Mouse (Mus musculus): ENCODE results near the gene Cic. TPM values are rescaled to one million over a fixed set of nuclear protein-coding genes. Genes with fewer than 3 reads are reported as not detected.
A peak's percentile ranks its signal among the peaks of the same experiment; 100 is the strongest.
"Not testable (repeated sequence)": the region's sequence is repeated elsewhere in the genome, so short reads cannot be mapped to it uniquely, and the experiment has no call there.

Cic gene
- polyA plus RNA-seq, 1 experiment from 2014 or later, result 53.2 TPM

DNA sequence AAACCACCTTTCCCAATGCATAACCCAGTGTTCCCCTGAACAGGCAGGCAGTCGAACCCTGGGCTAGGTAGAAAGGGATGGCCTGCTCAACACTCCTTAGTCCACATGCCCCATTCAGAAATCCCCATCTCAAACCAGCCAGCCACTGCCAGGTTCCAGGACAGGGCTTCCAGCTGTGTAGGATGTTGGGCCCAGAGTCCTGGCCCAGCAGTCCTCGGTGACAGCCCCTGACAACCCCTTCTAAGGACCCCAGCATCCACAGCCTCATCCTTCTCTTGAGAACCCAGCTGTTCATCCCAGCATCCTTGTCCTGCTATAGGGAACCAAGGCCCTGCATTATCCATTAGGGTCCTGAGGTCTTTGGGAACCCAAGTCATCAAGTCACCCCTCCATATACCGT is 20.0 kb upstream of the Cic start:
- Histone ChIP-seq H3K9me3 (no peaks in the 10 kb centered on the region), H3K4me2 (replicated peaks) (peak overlapping the region; percentile 95), H3K4me3 (peak overlapping the region; percentile 73), H3K4me1 (peaks cover 55% of the 10 kb centered on the region), H3K27ac (replicated peaks) (peak overlapping the region; percentile 96), H3K9ac (replicated peaks) (peak overlapping the region; percentile 60), H3K27me3 (no peaks in the 10 kb centered on the region), H3K36me3 (no peaks in the 10 kb centered on the region)
- ATAC-seq (replicated peaks), result no peak
- WGBS, result 15% methylated on average over 3 of the region's 3 CpGs

DNA sequence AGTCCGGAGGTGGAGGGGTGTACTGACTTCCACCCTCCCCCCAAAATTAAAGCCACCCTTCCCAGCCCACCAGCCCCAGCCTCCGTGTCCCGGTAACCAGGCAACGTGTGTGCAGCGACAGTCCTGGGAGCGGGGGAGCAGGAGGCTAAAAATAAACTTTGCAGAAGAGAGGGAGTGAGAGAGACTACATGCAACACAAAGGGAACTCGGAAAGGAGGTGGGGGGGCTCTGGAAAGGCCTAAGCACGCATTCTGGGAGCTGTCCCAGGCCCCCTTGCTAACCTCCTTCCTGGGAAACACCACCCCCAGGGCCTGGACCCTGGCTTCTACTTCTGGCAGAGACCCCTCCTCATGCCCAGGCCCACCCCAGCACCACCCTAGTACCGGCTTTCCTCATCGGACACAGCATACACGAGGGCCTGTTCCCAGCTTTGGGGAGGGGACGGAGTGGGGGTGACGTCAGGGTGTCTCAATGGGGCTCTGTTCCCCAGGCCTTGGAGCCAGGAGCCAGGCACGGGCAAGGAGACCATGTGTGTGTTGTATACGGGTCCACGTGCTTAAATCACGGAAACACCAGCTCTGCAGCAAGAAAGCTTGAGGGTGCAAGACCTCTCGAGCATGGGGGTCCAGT is 19.4 kb upstream of the Cic start:
- Histone ChIP-seq H3K9ac (replicated peaks) (peak overlapping the region; percentile 60), H3K27ac (replicated peaks) (peak overlapping the region; percentile 96), H3K4me2 (replicated peaks) (peak overlapping the region; percentile 95), H3K36me3 (no peaks in the 10 kb centered on the region), H3K9me3 (no peaks in the 10 kb centered on the region), H3K4me3 (peak overlapping the region; percentile 73), H3K27me3 (no peaks in the 10 kb centered on the region), H3K4me1 (peaks cover 55% of the 10 kb centered on the region)
- under 1% methylated on average over 18 of the region's 18 CpGs for WGBS
- peak; percentile 59 for ATAC-seq (replicated peaks)

DNA sequence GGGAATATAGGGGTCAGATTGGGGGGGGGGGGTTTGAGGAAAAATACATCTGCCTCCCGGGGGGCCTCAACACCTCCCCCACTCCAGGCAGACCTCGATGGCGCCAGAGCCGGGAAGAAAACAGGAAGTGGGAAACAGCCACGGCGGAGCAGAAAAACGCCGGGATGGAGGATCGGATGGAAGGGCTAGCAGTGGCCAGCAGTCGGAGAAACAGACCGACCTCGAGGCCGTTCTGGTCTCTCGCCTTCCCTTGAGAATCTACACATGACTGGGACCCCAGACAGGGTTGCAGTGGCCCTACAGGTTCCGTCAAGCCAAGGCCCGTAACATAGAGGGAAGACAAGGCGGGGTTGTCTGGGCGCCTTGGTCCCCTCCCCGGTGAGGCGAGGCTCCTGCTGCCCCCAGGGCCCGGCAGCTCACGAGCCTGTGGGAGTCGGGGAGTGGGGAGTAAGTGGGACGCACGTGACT is 18.6 kb upstream of the Cic start:
- Histone ChIP-seq H3K4me1 (peaks cover 55% of the 10 kb centered on the region), H3K27ac (replicated peaks) (peak overlapping the region; percentile 96), H3K4me2 (replicated peaks) (peak overlapping the region; percentile 95), H3K9me3 (no peaks in the 10 kb centered on the region), H3K36me3 (no peaks in the 10 kb centered on the region), H3K4me3 (peak overlapping the region; percentile 73), H3K9ac (replicated peaks) (peak overlapping the region; percentile 60), H3K27me3 (no peaks in the 10 kb centered on the region)
- under 1% methylated on average over 25 of the region's 25 CpGs for WGBS
- no peak; the same call in 1 of the 2 replicates for ATAC-seq (replicated peaks)

- Histone ChIP-seq H3K9ac (replicated peaks) (peak overlapping the region; percentile 60), H3K27me3 (no peaks in the 10 kb centered on the region), H3K27ac (replicated peaks) (peak overlapping the region; percentile 96), H3K4me2 (replicated peaks) (peak overlapping the region; percentile 95), H3K36me3 (no peaks in the 10 kb centered on the region), H3K9me3 (no peaks in the 10 kb centered on the region), H3K4me3 (peak overlapping the region; percentile 73), H3K4me1 (peaks cover 55% of the 10 kb centered on the region)
- peak; percentile 36 for ATAC-seq (replicated peaks)
- WGBS, result 1% methylated on average over 57 of the region's 73 CpGs
Measured at GRCm38 (mm10) chr7:25249314-25250140, 18.0 kb upstream of the Cic start.

- H3K27me3 ChIP-seq, result no peaks in the 10 kb centered on the region
- H3K36me3 ChIP-seq, result no peaks in the 10 kb centered on the region
- 1% methylated on average over 74 of the region's 81 CpGs for WGBS
- peak within 1 kb of the TSS; percentile 95 for H3K4me2 ChIP-seq (replicated peaks)
- H3K9me3 ChIP-seq, result no peaks in the 10 kb centered on the region
- H3K4me1 ChIP-seq, result peaks cover 55% of the 10 kb centered on the region
- H3K9ac ChIP-seq (replicated peaks), result peak within 1 kb of the TSS; percentile 60
- ATAC-seq (replicated peaks), result peak; percentile 70
- peak within 1 kb of the TSS; percentile 96 for H3K27ac ChIP-seq (replicated peaks)
- peak within 1 kb of the TSS; percentile 73 for H3K4me3 ChIP-seq
Measured at GRCm38 (mm10) chr7:25250141-25250972, 17.1 kb upstream of the Cic start, which contains the start of gene Erf. Erf (minus strand) TSS chr7:25250761.

GRCm38 (mm10) chr7:25251071-25251791 is 16.3 kb upstream of the Cic start:
- Histone ChIP-seq H3K36me3 (no peaks in the 10 kb centered on the region), H3K27ac (replicated peaks) (peak overlapping the region; percentile 96), H3K9me3 (no peaks in the 10 kb centered on the region), H3K4me3 (peak overlapping the region; percentile 73), H3K4me1 (peaks cover 46% of the 10 kb centered on the region), H3K4me2 (replicated peaks) (peak overlapping the region; percentile 95), H3K9ac (replicated peaks) (peak overlapping the region; percentile 49), H3K27me3 (no peaks in the 10 kb centered on the region)
- ATAC-seq (replicated peaks), result no peak; the same call in 1 of the 2 replicates
- 3% methylated on average over 22 of the region's 22 CpGs for WGBS

DNA sequence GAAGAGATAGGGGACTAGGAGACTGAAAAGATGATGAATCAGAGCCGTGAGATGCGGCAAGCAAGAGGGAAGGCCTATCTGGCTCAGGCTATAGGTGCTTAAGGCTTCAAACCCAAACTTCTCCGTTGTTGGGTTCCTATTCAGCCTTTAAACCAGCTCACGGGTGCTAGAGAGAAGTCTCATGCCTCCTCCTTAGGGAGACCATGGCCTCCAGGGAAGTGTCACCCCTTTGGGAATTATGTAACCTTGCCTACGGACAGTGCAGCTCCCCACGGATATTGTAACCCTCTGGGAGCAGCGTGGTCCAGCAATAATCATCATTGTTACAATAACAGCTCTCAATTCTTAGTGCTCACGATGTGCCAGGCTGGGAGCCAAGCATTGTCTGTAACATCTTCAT is 15.7 kb upstream of the Cic start:
- Histone ChIP-seq H3K9me3 (no peaks in the 10 kb centered on the region), H3K4me1 (peaks cover 40% of the 10 kb centered on the region), H3K36me3 (no peaks in the 10 kb centered on the region), H3K4me2 (replicated peaks) (peak overlapping the region; percentile 95), H3K4me3 (peak overlapping the region; percentile 73; the same call in 1 of the 2 replicates), H3K9ac (replicated peaks) (peak overlapping the region; percentile 49), H3K27ac (replicated peaks) (peak overlapping the region; percentile 96), H3K27me3 (no peaks in the 10 kb centered on the region)
- ATAC-seq (replicated peaks), result no peak
- 15% methylated on average over 8 of the region's 8 CpGs for WGBS

GRCm38 (mm10) chr7:25261896-25262295 is 5.6 kb upstream of the Cic start:
- H3K36me3 ChIP-seq, result no peaks in the 10 kb centered on the region
- no peak overlapping the region for H3K9ac ChIP-seq (replicated peaks)
- H3K4me3 ChIP-seq, result no peak overlapping the region
- H3K4me1 ChIP-seq, result peaks cover 2% of the 10 kb centered on the region
- H3K4me2 ChIP-seq (replicated peaks), result no peak overlapping the region
- no peak overlapping the region for H3K27ac ChIP-seq (replicated peaks)
- no peaks in the 10 kb centered on the region for H3K27me3 ChIP-seq
- no peak for ATAC-seq (replicated peaks)
- no peaks in the 10 kb centered on the region for H3K9me3 ChIP-seq
- 35% methylated on average over 1 of the region's 1 CpGs for WGBS

- H3K4me3 ChIP-seq, result no peak overlapping the region
- no peaks in the 10 kb centered on the region for H3K27me3 ChIP-seq
- no peaks in the 10 kb centered on the region for H3K36me3 ChIP-seq
- H3K4me1 ChIP-seq, result peaks cover 11% of the 10 kb centered on the region
- H3K9me3 ChIP-seq, result no peaks in the 10 kb centered on the region
- H3K4me2 ChIP-seq (replicated peaks), result no peak overlapping the region
- no peak overlapping the region for H3K9ac ChIP-seq (replicated peaks)
- no peak overlapping the region for H3K27ac ChIP-seq (replicated peaks)
- 24% methylated on average over 17 of the region's 17 CpGs for WGBS
- no peak for ATAC-seq (replicated peaks)
Measured at GRCm38 (mm10) chr7:25263968-25264870, 3.3 kb upstream of the Cic start.

DNA sequence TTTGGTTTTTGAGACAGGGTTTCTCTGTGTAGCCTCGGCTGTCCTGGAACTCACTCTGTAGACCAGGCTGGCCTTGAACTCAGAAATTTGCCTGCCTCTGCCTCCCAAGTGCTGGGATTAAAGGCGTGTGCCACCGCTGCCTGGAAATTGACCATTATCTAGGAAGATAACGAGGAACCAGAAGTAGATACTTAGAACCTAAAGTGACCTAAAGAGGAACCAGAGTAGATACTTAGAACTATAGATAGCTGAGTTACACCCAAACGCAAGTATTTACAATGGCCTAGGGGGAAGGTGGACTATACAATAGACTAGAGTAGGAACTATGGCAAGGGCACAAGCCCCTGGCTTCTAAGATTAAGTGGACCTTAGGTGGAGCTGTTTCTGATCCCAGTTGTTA is 1.8 kb upstream of the Cic start:
- not testable (repeated sequence) for H3K9me3 ChIP-seq; H3K36me3 ChIP-seq; H3K4me2 ChIP-seq (replicated peaks); H3K27me3 ChIP-seq; H3K4me3 ChIP-seq; H3K27ac ChIP-seq (replicated peaks); ATAC-seq (replicated peaks); H3K9ac ChIP-seq (replicated peaks)
- peaks cover 23% of the 10 kb centered on the region for H3K4me1 ChIP-seq
- WGBS, result 91% methylated on average over 5 of the region's 5 CpGs

All from forebrain, embryonic 15.5 days (tissue).